Mouse (Mus musculus) brain, embryonic 14.5 days (tissue): ENCODE measurements at regions not wholly inside any gene's neighbourhood (a gene's known extent, or its start where the extent isn't known, plus 50 kb on each side); places are given as distances from the start of the nearest gene placed in this dataset.

Experiments
- CTCF ChIP-seq: fragments of 200-500 bp; IDR thresholded peaks from 2 replicates; pipeline ENCODE4 v1.5.1; 2012; ENCODE audit warnings: inconsistent platforms, mild to moderate bottlenecking, moderate library complexity, borderline replicate concordance; ENCODE audit not compliant: insufficient read depth, insufficient read length; ENCODE audit errors: extremely low read depth
- POLR2A ChIP-seq: fragments of 200-500 bp; IDR thresholded peaks from 2 replicates; pipeline ENCODE4 v1.6.1; 2012; ENCODE audit warnings: mild to moderate bottlenecking, inconsistent platforms, borderline replicate concordance; ENCODE audit not compliant: poor library complexity, insufficient read depth, insufficient read length, severe bottlenecking; ENCODE audit errors: extremely low read depth

- TF ChIP-seq POLR2A (no peak), CTCF (no peak)
Measured at GRCm38 (mm10) chr10:31009128-31009954, 166.7 kb upstream of the Hey2 start.
